Mouse (Mus musculus) lung, postnatal 0 days (tissue): ENCODE measurements at regions not wholly inside any gene's neighbourhood (a gene's known extent, or its start where the extent isn't known, plus 50 kb on each side); places are given as distances from the start of the nearest gene placed in this dataset.

ENCODE experiments used
- ATAC-seq: fragments of 200-750 bp; cut with Nextera tagmentation; 2 replicates; pipeline ENCODE4 v1.8.0; 2017; ENCODE audit warnings: moderate library complexity
- DNase-seq: peaks from one replicate; pipeline ENCODE4 v3.0.0-alpha.2; 2016; ENCODE audit warnings: low spot score
- H3K27ac ChIP-seq: fragments of 300-500 bp; sonication (generic); 2 replicates; pipeline ENCODE4 v1.5.1; 2014; ENCODE audit warnings: antibody characterized with exemption, mild to moderate bottlenecking, low read length, mixed read lengths
- H3K27me3 ChIP-seq: fragments of 300-500 bp; sonication (generic); replicated peaks from 2 replicates; pipeline ENCODE4 v1.6.1; 2014; ENCODE audit warnings: low read length, mixed read lengths; ENCODE audit not compliant: insufficient read depth
- H3K36me3 ChIP-seq: fragments of 300-500 bp; sonication (generic); 2 replicates; pipeline ENCODE4 v1.6.1; 2014; ENCODE audit warnings: low read length, mixed read lengths; ENCODE audit not compliant: insufficient read depth
- H3K4me1 ChIP-seq: fragments of 300-500 bp; sonication (generic); 2 replicates; pipeline ENCODE4 v1.6.1; 2014; ENCODE audit warnings: antibody characterized with exemption, low read depth, low read length, mixed read lengths; ENCODE audit not compliant: insufficient read depth
- H3K4me2 ChIP-seq: fragments of 300-500 bp; sonication (generic); replicated peaks from 2 replicates; pipeline ENCODE4 v1.6.1; 2014; ENCODE audit warnings: low read depth, mild to moderate bottlenecking, low read length, moderate library complexity, mixed read lengths
- H3K4me3 ChIP-seq: fragments of 300-500 bp; sonication (generic); 2 replicates; pipeline ENCODE4 v1.5.1; 2014; ENCODE audit warnings: low read depth, low read length
- H3K9ac ChIP-seq: fragments of 300-500 bp; sonication (generic); replicated peaks from 2 replicates; pipeline ENCODE4 v1.6.1; 2014; ENCODE audit warnings: low read depth, mild to moderate bottlenecking
- H3K9me3 ChIP-seq: fragments of 300-500 bp; sonication (generic); 2 replicates; pipeline ENCODE4 v1.6.1; 2016; ENCODE audit warnings: low read length, mixed read lengths
- CTCF ChIP-seq: IDR thresholded peaks from 2 replicates; pipeline ENCODE4 v1.5.1; 2016; ENCODE audit warnings: antibody characterized with exemption, mild to moderate bottlenecking
- EP300 ChIP-seq: IDR thresholded peaks from 2 replicates; pipeline ENCODE4 v1.6.1; 2016; ENCODE audit warnings: antibody characterized with exemption, mild to moderate bottlenecking, control low read depth
- WGBS: fragments of 180-500 bp; shearing (Covaris S2); extraction: QIAGEN DNeasy Blood & Tissue Kit; methylation state at CpG from one replicate; pipeline ENCODE4 v1.1.7; 2014; 5-methylcytosine and 5-hydroxymethylcytosine counted together

DNA sequence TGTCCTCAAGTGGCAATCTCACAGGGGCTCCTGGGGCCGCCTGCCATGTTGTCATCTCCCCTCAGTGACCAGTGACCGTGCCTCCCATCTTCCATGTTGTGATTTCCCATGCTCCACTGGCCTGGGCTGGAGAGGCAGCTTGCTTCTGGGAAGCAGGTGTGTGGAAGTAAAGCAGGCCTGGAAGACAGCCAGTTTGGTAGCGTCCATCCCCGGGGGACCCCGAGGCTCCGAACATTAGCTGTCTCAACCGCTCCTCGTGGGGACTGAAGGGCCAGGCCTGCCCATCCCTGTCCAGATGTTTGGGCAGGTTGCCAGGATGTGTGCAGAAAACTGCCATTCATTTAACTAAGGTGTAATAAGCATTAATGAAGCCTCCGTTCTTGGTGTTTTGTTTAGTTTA lies 307.1 kb upstream of the 3110018I06Rik start:
- H3K36me3 ChIP-seq: no peaks in the 10 kb centered on the region
- no peaks in the 10 kb centered on the region for H3K27me3 ChIP-seq
- ATAC-seq (no peak; the same call in 1 of the 2 replicates), DNase-seq (no peak)
- no peaks in the 10 kb centered on the region for H3K4me1 ChIP-seq
- WGBS: 59% methylated on average over 9 of the region's 9 CpGs
- H3K27ac ChIP-seq: no peak overlapping the region
- no peak for TF ChIP-seq CTCF
- no peak for TF ChIP-seq EP300
- no peak overlapping the region for H3K4me2 ChIP-seq
- H3K4me3 ChIP-seq: no peak overlapping the region
- no peaks in the 10 kb centered on the region for H3K9me3 ChIP-seq
- no peak overlapping the region for H3K9ac ChIP-seq

DNA sequence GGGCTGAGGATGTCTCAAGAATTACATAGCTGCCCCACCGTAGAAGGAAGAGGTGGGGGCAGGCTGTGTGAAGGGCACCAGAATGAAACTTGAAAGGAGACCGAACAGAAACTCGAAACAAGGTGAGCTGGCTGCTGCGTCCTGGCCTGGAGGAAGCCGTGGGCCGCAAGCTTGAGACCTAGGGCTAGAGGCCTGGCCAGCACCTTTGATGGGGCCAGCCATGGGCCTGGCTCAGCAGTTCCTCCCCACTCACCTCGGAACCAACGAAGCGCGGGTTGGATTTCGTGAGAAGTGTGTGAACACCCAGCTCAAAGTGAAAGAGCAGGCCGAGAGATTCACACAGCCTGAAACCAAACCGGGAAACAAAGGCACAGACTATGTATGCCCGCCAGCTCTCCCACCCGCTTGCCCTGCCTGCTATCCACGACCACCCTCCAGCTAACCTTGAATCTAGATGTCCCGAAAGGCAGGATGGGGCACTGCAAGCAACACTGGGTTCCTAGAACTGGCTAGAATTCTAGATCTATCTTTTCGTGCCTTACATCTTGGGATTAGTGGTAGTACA lies 306.3 kb upstream of the 3110018I06Rik start:
- WGBS: 86% methylated on average over 18 of the region's 18 CpGs
- Histone ChIP-seq H3K36me3 (no peaks in the 10 kb centered on the region), H3K9me3 (no peaks in the 10 kb centered on the region), H3K4me1 (no peaks in the 10 kb centered on the region), H3K4me2 (no peak overlapping the region), H3K4me3 (no peak overlapping the region), H3K27ac (no peak overlapping the region), H3K27me3 (no peaks in the 10 kb centered on the region), H3K9ac (no peak overlapping the region)
- no peak for DNase-seq
- TF ChIP-seq CTCF (no peak), EP300 (no peak)
- ATAC-seq: no peak

DNA sequence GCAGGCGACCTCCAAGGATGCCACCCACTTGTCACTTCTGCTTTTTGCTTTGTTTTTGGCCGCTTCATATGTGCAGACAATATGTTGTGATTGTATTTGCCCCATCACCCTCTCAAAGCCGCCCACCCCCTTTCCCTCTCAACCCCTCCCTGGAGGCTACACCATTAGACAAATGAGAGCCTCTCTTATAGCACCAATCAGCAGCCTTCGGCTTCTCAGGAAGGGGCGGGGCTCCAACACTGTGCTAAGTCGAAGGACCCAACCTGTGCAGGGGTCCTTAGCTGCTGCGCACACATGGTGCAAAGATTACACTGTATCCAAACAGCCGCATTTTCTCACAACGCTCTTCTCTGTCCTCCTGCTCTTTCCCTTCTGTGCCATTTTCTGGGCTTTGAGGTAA lies 305.1 kb upstream of the 3110018I06Rik start:
- Histone ChIP-seq H3K9me3 (no peaks in the 10 kb centered on the region), H3K4me1 (no peaks in the 10 kb centered on the region), H3K4me2 (no peak overlapping the region), H3K4me3 (no peak overlapping the region), H3K9ac (no peak overlapping the region), H3K27me3 (no peaks in the 10 kb centered on the region), H3K36me3 (no peaks in the 10 kb centered on the region), H3K27ac (no peak overlapping the region)
- ATAC-seq: no peak
- no peak for TF ChIP-seq EP300
- no peak for TF ChIP-seq CTCF
- no peak for DNase-seq
- 42% methylated on average over 9 of the region's 9 CpGs for WGBS

DNA sequence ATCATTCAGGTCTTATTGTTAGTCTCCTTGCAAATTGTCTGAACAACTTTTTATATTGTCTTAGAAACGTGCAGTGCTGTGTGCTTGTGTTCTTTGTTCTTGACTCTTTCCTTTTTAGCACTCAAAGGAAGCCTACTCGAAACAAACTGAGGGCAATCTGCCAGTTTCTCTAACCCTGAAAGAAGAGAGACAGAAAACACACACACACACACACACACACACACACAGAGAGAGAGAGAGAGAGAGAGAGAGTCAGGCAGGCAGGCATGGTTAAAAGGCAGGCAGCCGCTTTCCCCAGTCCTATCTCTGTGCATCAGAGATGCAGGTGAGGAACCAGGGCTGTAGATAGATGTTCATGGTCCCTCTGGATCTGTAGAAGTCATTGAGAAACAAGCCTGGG lies 304.0 kb upstream of the 3110018I06Rik start:
- no peaks in the 10 kb centered on the region for H3K27me3 ChIP-seq
- H3K9ac ChIP-seq: no peak overlapping the region
- no peak for TF ChIP-seq CTCF
- no peak for TF ChIP-seq EP300
- no peaks in the 10 kb centered on the region for H3K9me3 ChIP-seq
- H3K4me3 ChIP-seq: no peak overlapping the region
- H3K27ac ChIP-seq: no peak overlapping the region
- WGBS: 30% methylated on average over 3 of the region's 3 CpGs
- no peak for ATAC-seq
- no peaks in the 10 kb centered on the region for H3K36me3 ChIP-seq
- no peaks in the 10 kb centered on the region for H3K4me1 ChIP-seq
- no peak overlapping the region for H3K4me2 ChIP-seq
- DNase-seq: no peak

DNA sequence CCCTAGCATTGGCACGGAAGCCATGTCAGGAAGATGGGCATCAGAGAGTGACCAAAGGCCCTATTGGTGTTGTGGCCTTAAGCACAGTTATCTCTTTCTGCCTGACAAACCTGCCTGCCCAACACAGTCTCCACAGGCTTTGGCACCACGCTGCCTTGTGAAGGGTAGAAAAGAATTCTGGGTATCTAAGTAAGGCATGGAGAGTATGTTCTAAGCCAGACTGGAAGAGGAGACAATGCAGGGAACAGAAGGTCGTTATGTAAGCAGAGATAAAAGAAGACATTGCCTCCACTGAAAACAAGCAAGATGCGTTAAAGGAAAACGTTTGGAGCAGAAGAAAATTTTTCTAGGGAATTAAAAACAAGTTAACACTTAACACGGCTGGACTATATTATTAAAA lies 302.1 kb upstream of the 3110018I06Rik start:
- 70% methylated on average over 6 of the region's 6 CpGs for WGBS
- Histone ChIP-seq H3K9ac (no peak overlapping the region), H3K9me3 (no peaks in the 10 kb centered on the region)

DNA sequence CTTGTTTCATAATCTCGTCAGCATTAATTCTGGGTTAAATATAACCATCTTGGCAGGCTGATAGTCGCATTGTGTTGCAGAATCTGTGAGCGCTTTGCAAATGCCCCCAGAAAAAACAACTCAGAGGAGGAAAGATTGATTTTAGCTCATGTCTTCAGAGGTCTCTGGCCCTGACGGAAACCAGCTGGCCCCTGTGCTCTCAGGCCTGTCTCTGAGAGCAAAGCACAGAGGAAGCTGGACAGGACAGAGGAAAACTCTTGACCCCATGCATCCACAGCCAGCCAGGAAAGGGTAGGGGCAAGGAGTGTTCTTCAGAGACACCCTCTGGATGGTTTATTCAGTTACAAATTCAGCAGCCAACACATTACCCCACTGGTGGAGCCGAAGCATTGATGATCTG lies 300.4 kb upstream of the 3110018I06Rik start:
- no peak overlapping the region for H3K27ac ChIP-seq
- TF ChIP-seq CTCF: no peak
- no peak for TF ChIP-seq EP300
- no peak overlapping the region for H3K9ac ChIP-seq
- ATAC-seq (no peak), DNase-seq (no peak)
- H3K4me2 ChIP-seq: no peak overlapping the region
- no peaks in the 10 kb centered on the region for H3K27me3 ChIP-seq
- no peaks in the 10 kb centered on the region for H3K36me3 ChIP-seq
- no peak overlapping the region for H3K4me3 ChIP-seq
- no peaks in the 10 kb centered on the region for H3K4me1 ChIP-seq
- WGBS: 38% methylated on average over 5 of the region's 5 CpGs
- no peaks in the 10 kb centered on the region for H3K9me3 ChIP-seq

More for the DNA sequence above, 302.1 kb upstream of the 3110018I06Rik start:
- Histone ChIP-seq H3K36me3 (no peaks in the 10 kb centered on the region), H3K27me3 (no peaks in the 10 kb centered on the region), H3K27ac (no peak overlapping the region), H3K4me2 (no peak overlapping the region), H3K4me1 (no peaks in the 10 kb centered on the region), H3K4me3 (no peak overlapping the region)
- DNase-seq (no peak), ATAC-seq (no peak)
- no peak for TF ChIP-seq EP300
- no peak for TF ChIP-seq CTCF
